Mouse (Mus musculus): ENCODE results near the gene Tas1r1.

The Tas1r1 gene

GRCm38 (mm10) chr4:152043171-152043570 is 4.8 kb upstream of the Tas1r1 start:
- no peak for DNase-seq (ENCODE audit: low read depth)

- DNase-seq (ENCODE audit: low read depth): no peak
Measured at GRCm38 (mm10) chr4:152041924-152042641, 3.7 kb upstream of the Tas1r1 start.

GRCm38 (mm10) chr4:152039831-152040310 is 1.5 kb upstream of the Tas1r1 start:
- DNase-seq (ENCODE audit: low read depth): peak; percentile 15

- peak; percentile 90 for DNase-seq (ENCODE audit: low read depth)
Measured at GRCm38 (mm10) chr4:152038985-152039830, 840 bp upstream of the Tas1r1 start, which contains the start of gene Nol9. Nol9 (plus strand) TSS chr4:152039321.

DNA sequence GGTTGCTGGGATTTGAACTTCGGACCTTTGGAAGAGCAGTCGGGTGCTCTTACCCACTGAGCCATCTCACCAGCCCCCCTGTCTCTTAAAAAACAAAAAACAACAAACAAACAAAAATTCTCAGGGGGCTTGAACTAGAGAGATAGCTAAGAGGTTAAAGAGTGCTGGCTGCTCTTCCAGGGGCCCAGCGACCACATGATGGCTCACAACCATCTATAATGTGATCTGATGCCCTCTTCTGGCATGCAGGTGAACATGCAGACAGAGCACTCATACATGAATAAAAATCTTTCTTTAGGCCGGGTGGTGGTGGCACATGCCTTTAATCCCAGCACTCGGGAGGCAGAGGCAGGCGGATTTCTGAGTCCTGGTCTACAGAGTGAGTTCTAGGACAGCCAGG is 1.9 kb downstream of the Tas1r1 start:
- DNase-seq (ENCODE audit: low read depth): peak; percentile 46

GRCm38 (mm10) chr4:152032922-152033321 is 5.4 kb downstream of the Tas1r1 start:
- DNase-seq (ENCODE audit: low read depth): no peak

GRCm38 (mm10) chr4:152029997-152030396 is 8.4 kb downstream of the Tas1r1 start:
- DNase-seq (ENCODE audit: low read depth): peak; percentile 64

DNA sequence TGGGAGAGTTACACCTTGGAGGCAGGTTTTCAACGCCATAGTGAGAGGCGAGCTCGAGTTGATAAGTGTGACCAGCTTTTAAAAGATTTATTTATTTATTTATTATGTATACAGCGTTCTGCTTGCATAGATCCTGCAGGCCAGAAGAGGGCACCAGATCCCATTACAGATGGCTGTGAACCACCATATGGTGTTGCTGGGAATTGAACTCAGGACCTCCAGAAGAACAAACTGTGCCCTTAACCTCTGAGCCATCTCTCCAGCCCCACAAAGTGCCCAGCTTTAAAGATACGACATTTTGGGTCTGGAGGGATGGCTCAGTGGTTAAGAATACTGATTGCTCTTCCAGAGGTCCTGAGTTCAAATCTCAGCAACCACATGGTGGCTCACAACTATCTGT is 9.3 kb downstream of the Tas1r1 start:
- peak; percentile 41 for DNase-seq (ENCODE audit: low read depth)

DNA sequence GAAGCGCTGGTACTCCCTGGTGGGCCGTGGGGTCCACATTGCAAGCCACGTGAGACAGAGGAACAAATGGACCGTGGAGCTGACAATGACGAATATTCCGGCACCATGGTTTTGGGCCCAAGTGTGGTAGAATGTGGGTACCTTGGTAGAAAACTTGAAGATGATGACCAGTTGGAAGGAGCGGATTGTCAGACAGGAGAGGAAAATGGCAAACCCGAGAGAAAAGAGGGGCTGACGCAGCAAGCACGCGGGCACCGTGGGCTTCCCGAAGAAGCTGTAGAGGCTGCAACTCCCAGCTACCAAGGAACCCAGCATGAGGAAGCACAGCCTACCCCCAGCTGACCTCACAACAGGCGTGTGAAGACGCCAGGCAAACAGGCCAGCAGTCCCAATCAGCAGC is 9.9 kb downstream of the Tas1r1 start:
- no peak for DNase-seq (ENCODE audit: low read depth)

DNA sequence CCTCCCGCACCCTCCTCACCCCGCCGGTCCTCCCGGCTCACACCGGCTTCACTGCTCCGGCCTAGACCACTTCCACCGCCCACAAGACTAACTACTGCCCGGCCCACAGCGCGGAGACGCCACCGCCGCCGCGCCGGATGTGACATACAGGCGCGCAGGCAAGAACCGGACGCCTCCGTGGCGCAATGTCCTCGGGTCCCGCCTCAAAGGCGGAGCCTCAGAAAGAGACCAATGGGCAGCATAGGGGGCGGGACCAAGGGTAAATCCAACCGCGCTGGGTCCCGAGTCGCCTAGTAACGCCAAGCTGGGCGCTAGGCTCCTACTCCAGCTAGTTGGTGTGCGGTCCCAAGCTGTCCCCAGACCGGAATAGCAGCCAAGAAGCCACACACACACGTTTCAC is 10.8 kb downstream of the Tas1r1 start, which contains the start of gene Zbtb48:
TSS of gene Zbtb48 (minus strand) at position 148 of the 400 bp plus-strand sequence.
- peak; percentile 96 for DNase-seq (ENCODE audit: low read depth)

GRCm38 (mm10) chr4:152026751-152027508 is 11.4 kb downstream of the Tas1r1 start:
- DNase-seq (ENCODE audit: low read depth): no peak

DNA sequence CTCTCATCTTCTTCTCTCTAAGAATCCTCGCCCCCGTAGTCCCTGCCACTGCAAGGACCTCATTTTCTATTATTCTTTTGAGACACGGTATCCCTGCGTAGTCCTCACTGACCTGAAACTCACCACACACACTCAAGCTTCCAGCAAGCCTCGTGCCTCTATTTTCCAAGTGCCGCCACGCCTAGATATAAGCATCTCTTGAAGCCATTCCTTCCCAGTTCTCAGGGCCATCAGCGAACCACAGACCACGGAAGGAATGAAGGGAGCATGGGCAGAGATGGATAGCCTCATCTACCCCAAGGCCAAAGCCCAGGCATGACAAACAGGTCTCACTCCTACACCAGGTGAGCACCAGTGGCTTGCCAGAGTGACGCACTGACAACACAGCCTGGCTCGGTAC is 13.8 kb downstream of the Tas1r1 start:
- DNase-seq (ENCODE audit: low read depth): no peak

- no peak for DNase-seq (ENCODE audit: low read depth)
Measured at GRCm38 (mm10) chr4:152022506-152022905, 15.9 kb downstream of the Tas1r1 start.

- no peak for DNase-seq (ENCODE audit: low read depth)
Measured at GRCm38 (mm10) chr4:152021568-152022097, 16.7 kb downstream of the Tas1r1 start.

DNA sequence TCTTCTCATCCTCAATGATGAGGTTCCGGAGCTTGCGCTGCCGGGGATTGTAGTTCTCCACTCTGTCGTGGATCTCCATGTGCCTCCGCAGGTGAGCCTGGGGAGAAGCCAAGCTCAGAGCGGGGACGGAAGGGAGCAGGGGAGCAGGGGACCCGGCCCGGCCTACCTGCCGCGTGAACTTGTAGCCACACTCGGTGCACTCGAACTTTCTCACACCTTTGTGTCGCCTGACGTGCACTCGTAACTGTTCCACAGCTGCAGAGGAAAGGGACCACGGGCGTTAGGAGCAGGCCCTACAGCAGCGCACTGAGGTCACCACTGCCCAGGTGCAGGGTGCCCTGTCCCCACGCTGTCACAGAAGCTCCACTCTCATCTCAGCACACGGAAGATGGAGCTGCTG is 18.3 kb downstream of the Tas1r1 start:
- no peak for DNase-seq (ENCODE audit: low read depth)

DNA sequence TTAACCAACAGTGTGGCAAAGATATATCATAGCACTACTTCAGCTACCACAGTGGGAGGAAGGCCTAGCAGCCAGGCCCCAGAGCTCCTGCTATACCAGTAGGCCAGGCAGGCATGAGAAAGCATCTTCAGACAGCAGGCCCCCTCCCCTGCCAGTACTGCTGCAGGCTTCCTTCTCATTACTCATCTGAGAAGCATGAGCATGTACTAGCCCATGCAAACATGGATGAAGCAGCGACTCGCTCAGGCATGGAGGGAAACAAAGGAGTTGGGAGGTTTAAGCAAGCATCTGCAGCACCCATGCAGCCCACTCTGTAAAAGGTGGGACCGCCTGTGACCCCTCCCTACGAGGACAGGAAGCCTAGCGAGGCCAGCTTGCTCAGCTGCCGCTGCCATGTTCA is 19.3 kb downstream of the Tas1r1 start:
- DNase-seq (ENCODE audit: low read depth): no peak

DNA sequence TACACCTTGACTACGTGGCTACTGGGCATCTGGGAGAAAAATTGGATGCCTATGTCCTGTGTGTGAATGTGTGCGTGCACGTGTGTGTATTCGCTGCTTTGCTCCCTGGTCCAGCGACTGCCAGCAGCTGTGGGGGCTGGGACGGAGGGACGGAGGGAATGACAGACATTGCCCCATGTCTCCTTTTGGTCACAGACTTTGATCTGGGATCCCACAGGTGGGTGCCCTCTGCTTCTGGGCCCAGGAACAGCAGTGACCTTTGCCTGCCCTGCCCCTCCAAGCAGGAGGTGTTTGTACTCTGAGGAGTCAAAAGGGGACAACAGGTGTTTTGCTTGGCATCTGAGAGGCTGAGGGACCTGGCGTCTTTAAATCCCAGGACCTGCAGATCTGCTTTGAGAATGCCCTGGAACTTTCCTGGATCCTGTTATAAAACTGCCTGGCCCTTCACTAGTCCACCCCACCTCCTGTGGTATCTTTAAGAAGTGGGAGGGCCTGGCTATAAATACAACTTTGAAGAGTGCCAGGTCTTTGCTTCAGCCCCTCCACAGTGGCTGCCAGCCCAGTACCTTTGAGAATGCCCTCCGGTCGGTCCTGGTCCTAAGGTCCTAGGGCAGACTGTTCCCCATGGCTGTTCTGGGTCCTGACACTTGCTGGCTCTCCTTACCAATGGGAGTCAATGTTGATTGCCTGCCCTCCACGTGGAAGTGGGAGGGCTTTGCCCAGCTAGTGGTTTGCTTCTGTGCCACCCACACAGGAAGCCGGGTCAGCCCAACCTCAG is 25.1 kb downstream of the Tas1r1 start:
- DNase-seq (ENCODE audit: low read depth): peak; percentile 56

DNA sequence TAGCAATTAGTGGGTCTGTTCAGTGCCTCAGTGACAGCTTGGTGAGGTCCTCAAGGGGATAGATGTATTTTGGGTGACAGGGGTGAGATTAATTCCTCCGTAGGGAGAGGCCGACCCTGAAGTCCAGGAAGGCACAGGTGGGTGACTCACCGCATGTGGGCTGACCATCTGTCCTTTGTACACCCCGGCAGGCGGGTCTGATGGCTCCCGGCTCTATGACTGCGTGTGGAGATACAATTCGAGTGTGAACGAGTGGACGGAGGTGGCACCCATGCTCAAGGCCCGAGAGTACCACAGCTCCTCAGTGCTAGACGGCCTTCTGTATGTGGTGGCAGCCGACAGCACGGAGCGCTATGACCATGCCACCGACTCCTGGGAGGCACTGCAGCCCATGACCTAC is 26.3 kb downstream of the Tas1r1 start:
- no peak for DNase-seq (ENCODE audit: low read depth)

- no peak for DNase-seq (ENCODE audit: low read depth)
Measured at GRCm38 (mm10) chr4:152011171-152011760, 27.1 kb downstream of the Tas1r1 start.

GRCm38 (mm10) chr4:152010707-152011134 is 27.6 kb downstream of the Tas1r1 start:
- no peak for DNase-seq (ENCODE audit: low read depth)
